Mouse (Mus musculus): ENCODE measurements around the gene Setx. TPM values are rescaled to one million over a fixed set of nuclear protein-coding genes. Genes with fewer than 3 reads are reported as not detected.

The Setx gene
- polyA plus RNA-seq, 1 experiment from 2014 or later = 13.2 TPM

- no peak for DNase-seq (ENCODE audit: low spot score)
- Histone ChIP-seq H3K4me3 (ENCODE audit: low read depth, low read length) (no peak overlapping the region), H3K9ac (ENCODE audit: low read length) (no peak overlapping the region), H3K36me3 (ENCODE audit: control insufficient read depth, insufficient read depth, low read length) (no peaks in the 10 kb centered on the region), H3K27me3 (replicated peaks; ENCODE audit: control insufficient read depth, insufficient read depth, low read length) (no peaks in the 10 kb centered on the region), H3K4me2 (ENCODE audit: low read length) (no peak overlapping the region), H3K9me3 (replicated peaks; ENCODE audit: control insufficient read depth, low read length) (no peaks in the 10 kb centered on the region), H3K4me1 (ENCODE audit: control insufficient read depth, insufficient read depth, low read length) (no peaks in the 10 kb centered on the region), H3K27ac (ENCODE audit: low read depth, low read length) (no peak overlapping the region)
- no peak for ATAC-seq
- WGBS = 35% methylated on average over 7 of the region's 7 CpGs
Observed at GRCm38 (mm10) chr2:29223591-29224262, 99.7 kb downstream of the Setx start.

- 73% methylated on average over 4 of the region's 4 CpGs for WGBS
Observed at GRCm38 (mm10) chr2:29226671-29227070, 102.7 kb downstream of the Setx start.

DNA sequence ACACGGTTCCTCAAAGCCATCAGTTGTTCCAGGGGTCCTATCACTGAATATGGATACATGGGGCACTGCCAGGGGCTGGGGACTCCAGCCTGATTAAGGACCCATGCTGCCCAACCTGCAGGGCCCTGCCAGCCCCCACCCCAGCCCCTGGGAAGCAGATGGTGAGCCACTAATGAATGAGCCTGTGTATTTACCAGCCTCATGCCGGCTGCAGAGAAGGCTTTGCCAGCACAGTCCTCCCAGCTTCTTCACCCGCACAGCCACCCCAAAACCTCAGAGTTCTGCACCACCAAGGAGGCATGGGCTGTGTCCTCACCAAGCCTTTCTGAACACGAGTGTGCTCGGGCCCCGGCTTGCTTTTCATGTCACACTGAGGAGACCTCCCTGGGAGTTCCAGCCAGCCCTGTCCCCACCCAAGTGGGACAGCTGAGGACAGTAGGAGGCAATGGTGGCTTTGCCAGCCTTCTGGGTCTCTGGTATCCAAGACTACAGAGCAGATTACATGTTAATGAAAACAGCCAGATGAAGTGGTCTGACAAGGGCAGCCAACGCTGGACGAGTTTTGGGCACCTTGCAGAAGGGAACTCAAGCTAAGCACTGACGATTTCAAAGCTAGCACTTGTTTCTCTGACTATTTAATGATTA lies 106.3 kb downstream of the Setx start:
- no peaks in the 10 kb centered on the region for H3K4me1 ChIP-seq (ENCODE audit: control insufficient read depth, insufficient read depth, low read length)
- no peak overlapping the region for H3K4me2 ChIP-seq (ENCODE audit: low read length)
- no peak overlapping the region for H3K4me3 ChIP-seq (ENCODE audit: low read depth, low read length)
- WGBS = 55% methylated on average over 9 of the region's 9 CpGs
- DNase-seq (ENCODE audit: low spot score) (peak; percentile 59), ATAC-seq (peak; percentile 77)
- H3K27ac ChIP-seq (ENCODE audit: low read depth, low read length) = no peak overlapping the region
- H3K27me3 ChIP-seq (replicated peaks; ENCODE audit: control insufficient read depth, insufficient read depth, low read length) = no peaks in the 10 kb centered on the region
- H3K36me3 ChIP-seq (ENCODE audit: control insufficient read depth, insufficient read depth, low read length) = no peaks in the 10 kb centered on the region
- no peak overlapping the region for H3K9ac ChIP-seq (ENCODE audit: low read length)
- H3K9me3 ChIP-seq (replicated peaks; ENCODE audit: control insufficient read depth, low read length) = no peaks in the 10 kb centered on the region

More at GRCm38 (mm10) chr2:29226671-29227070, 102.7 kb downstream of the Setx start:
- ATAC-seq (no peak), DNase-seq (ENCODE audit: low spot score) (no peak)
- Histone ChIP-seq H3K4me2 (ENCODE audit: low read length) (no peak overlapping the region), H3K27ac (ENCODE audit: low read depth, low read length) (no peak overlapping the region), H3K27me3 (replicated peaks; ENCODE audit: control insufficient read depth, insufficient read depth, low read length) (no peaks in the 10 kb centered on the region), H3K9ac (ENCODE audit: low read length) (no peak overlapping the region), H3K4me3 (ENCODE audit: low read depth, low read length) (no peak overlapping the region), H3K36me3 (ENCODE audit: control insufficient read depth, insufficient read depth, low read length) (no peaks in the 10 kb centered on the region), H3K9me3 (replicated peaks; ENCODE audit: control insufficient read depth, low read length) (no peaks in the 10 kb centered on the region), H3K4me1 (ENCODE audit: control insufficient read depth, insufficient read depth, low read length) (no peaks in the 10 kb centered on the region)

Other genes with a start within 250 kb of the Setx start
- 1.4 and 1.5 TPM in 2 replicates for gene Barhl1, start 207.5 kb upstream of the Setx start, polyA plus RNA-seq (2014; fragmentation: Nextera tagmentation; extraction: Ambion mirVana)
- gene Cfap77, start 69.1 kb upstream of the Setx start, polyA plus RNA-seq (2014; fragmentation: Nextera tagmentation; extraction: Ambion mirVana) = 0.11 TPM in 1 of 2 replicates, not detected in the other
- gene Ttf1, start 63.9 kb upstream of the Setx start, polyA plus RNA-seq (2014; fragmentation: Nextera tagmentation; extraction: Ambion mirVana) = 6.0 and 7.4 TPM in 2 replicates
- 6.6 and 8.8 TPM in 2 replicates for gene Ntng2, start 128.8 kb downstream of the Setx start, polyA plus RNA-seq (2014; fragmentation: Nextera tagmentation; extraction: Ambion mirVana)
- gene Med27, start 222.6 kb downstream of the Setx start, polyA plus RNA-seq (2014; fragmentation: Nextera tagmentation; extraction: Ambion mirVana) = 105 and 108 TPM in 2 replicates